ENCODE assay signal across 8 mouse cellular contexts in genomic region chr6:83774126-83774525, GRCm38 (mm10). TPM values are rescaled to one million over a fixed set of nuclear protein-coding genes. Genes with fewer than 3 reads are reported as not detected.
DNase-seq lines count a peak whose midpoint lies in the region; ATAC-seq and TF ChIP-seq lines count a peak whose summit lies in the region.

No protein-coding gene starts in this region.

- no peaks in the 10 kb centered on the region for H3K9me3 ChIP-seq in kidney, postnatal 0 days (replicated peaks; ENCODE audit: low read length)
- H3K9me3 ChIP-seq in embryonic facial prominence, embryonic 15.5 days (replicated peaks) = no peaks in the 10 kb centered on the region
- H3K9me3 ChIP-seq in limb, embryonic 12.5 days = no peaks in the 10 kb centered on the region
- no peaks in the 10 kb centered on the region for H3K9me3 ChIP-seq in neural tube, embryonic 14.5 days (ENCODE audit: control insufficient read depth, low read length)

- no peaks in the 10 kb centered on the region for H3K27me3 ChIP-seq in kidney, postnatal 0 days (ENCODE audit: insufficient read depth, low read length)
- H3K27me3 ChIP-seq in embryonic facial prominence, embryonic 15.5 days = no peaks in the 10 kb centered on the region
- H3K27me3 ChIP-seq in limb, embryonic 12.5 days = no peaks in the 10 kb centered on the region
- H3K27me3 ChIP-seq in neural tube, embryonic 14.5 days (ENCODE audit: control insufficient read depth, insufficient read depth, low read length) = no peaks in the 10 kb centered on the region

- H3K4me3 ChIP-seq in kidney, postnatal 0 days (replicated peaks; ENCODE audit: low read depth, low read length) = peak overlapping the region; percentile 74; the same call in 1 of the 2 replicates
- H3K4me3 ChIP-seq in embryonic facial prominence, embryonic 15.5 days (replicated peaks) = peak overlapping the region; percentile 94
- H3K4me3 ChIP-seq in limb, embryonic 12.5 days (replicated peaks) = peak overlapping the region; percentile 90
- H3K4me3 ChIP-seq in neural tube, embryonic 14.5 days (ENCODE audit: low read depth, low read length) = no peak overlapping the region

- no peak for ATAC-seq in kidney, postnatal 0 days (replicated peaks; ENCODE audit: low FRiP score, low read depth)
- no peak for ATAC-seq in embryonic facial prominence, embryonic 15.5 days (ENCODE audit: insufficient number of reproducible peaks, low FRiP score, low TSS enrichment, low read depth)
- no peak for ATAC-seq in limb, embryonic 12.5 days (ENCODE audit: insufficient number of reproducible peaks, insufficient read depth, low FRiP score, low TSS enrichment, low read depth)
- no peak for ATAC-seq in neural tube, embryonic 14.5 days (ENCODE audit: low read depth)

- H3K27ac ChIP-seq in kidney, postnatal 0 days = no peak overlapping the region
- H3K27ac ChIP-seq in embryonic facial prominence, embryonic 15.5 days (replicated peaks) = no peak overlapping the region
- H3K27ac ChIP-seq in limb, embryonic 12.5 days = no peak overlapping the region
- H3K27ac ChIP-seq in neural tube, embryonic 14.5 days (ENCODE audit: low read depth, low read length) = no peak overlapping the region

- 52% methylated on average over 9 of the region's 9 CpGs for WGBS in kidney, postnatal 0 days
- 42% methylated on average over 8 of the region's 9 CpGs for WGBS in embryonic facial prominence, embryonic 15.5 days
- WGBS in limb, embryonic 12.5 days = 55% methylated on average over 8 of the region's 9 CpGs
- WGBS in neural tube, embryonic 14.5 days = 54% methylated on average over 8 of the region's 9 CpGs

- TF ChIP-seq CTCF in kidney, postnatal 0 days (IDR thresholded peaks at IDR 0.05; ENCODE audit: low read depth) = no peak

- peaks cover 3% of the 10 kb centered on the region; the same call in 1 of the 2 replicates for H3K4me1 ChIP-seq in kidney, postnatal 0 days (replicated peaks; ENCODE audit: insufficient read depth, low read length)
- H3K4me1 ChIP-seq in embryonic facial prominence, embryonic 15.5 days = peaks cover 22% of the 10 kb centered on the region
- peaks cover 13% of the 10 kb centered on the region for H3K4me1 ChIP-seq in limb, embryonic 12.5 days (replicated peaks)
- peaks cover 13% of the 10 kb centered on the region; the same call in 1 of the 2 replicates for H3K4me1 ChIP-seq in neural tube, embryonic 14.5 days (ENCODE audit: control insufficient read depth, insufficient read depth, low read length)

- H3K36me3 ChIP-seq in kidney, postnatal 0 days (ENCODE audit: insufficient read depth, low read length) = peaks cover 20% of the 10 kb centered on the region
- peaks cover 39% of the 10 kb centered on the region for H3K36me3 ChIP-seq in embryonic facial prominence, embryonic 15.5 days
- H3K36me3 ChIP-seq in limb, embryonic 12.5 days = peaks cover 43% of the 10 kb centered on the region
- H3K36me3 ChIP-seq in neural tube, embryonic 14.5 days (ENCODE audit: control insufficient read depth, insufficient read depth, low read length) = peaks cover 4% of the 10 kb centered on the region; the same call in 1 of the 2 replicates

- DNase-seq in kidney, postnatal 0 days (ENCODE audit: low spot score) = no peak
- DNase-seq in kidney, postnatal 10 days = no peak
- no peak for DNase-seq in layer of hippocampus, adult 9-11 months
- no peak for DNase-seq in Muller cell, postnatal 12 days (ENCODE audit: inconsistent ontology term)
- no peak for DNase-seq in spleen, postnatal 4 days (ENCODE audit: low spot score in 2 of 2)

- no peak overlapping the region for H3K9ac ChIP-seq in kidney, postnatal 0 days (ENCODE audit: low read depth, low read length)
- no peak overlapping the region for H3K9ac ChIP-seq in embryonic facial prominence, embryonic 15.5 days
- H3K9ac ChIP-seq in limb, embryonic 12.5 days (replicated peaks) = peak overlapping the region; percentile 94; the same call in 1 of the 2 replicates
- H3K9ac ChIP-seq in neural tube, embryonic 14.5 days (replicated peaks; ENCODE audit: low read depth, low read length) = 0 out of 2 replicates have a peak overlapping the region, but pooled peaks have one; percentile 11

- H3K4me2 ChIP-seq in kidney, postnatal 0 days (ENCODE audit: low read length) = peak overlapping the region; percentile 63
- H3K4me2 ChIP-seq in embryonic facial prominence, embryonic 15.5 days (replicated peaks) = peak overlapping the region; percentile 76
- peak overlapping the region; percentile 89 for H3K4me2 ChIP-seq in limb, embryonic 12.5 days
- H3K4me2 ChIP-seq in neural tube, embryonic 14.5 days (ENCODE audit: low read depth, low read length) = peak overlapping the region; percentile 89

RNA-seq across cellular contexts. Expression of gene Tex261, which starts 1.5 kb away (rescaled TPM):
- polyA plus RNA-seq in kidney, postnatal 0 days (2015; fragmentation: Nextera tagmentation; extraction: Ambion mirVana) = 108 TPM in 2 replicates
- polyA plus RNA-seq in embryonic facial prominence, embryonic 15.5 days (2015; fragmentation: Nextera tagmentation; extraction: Ambion mirVana) = 88.5 and 92.0 TPM in 2 replicates
- 76.9 and 79.9 TPM in 2 replicates for polyA plus RNA-seq in limb, embryonic 12.5 days (2016; fragmentation: Nextera tagmentation; extraction: Ambion mirVana)
- polyA plus RNA-seq in neural tube, embryonic 14.5 days (2014; fragmentation: Nextera tagmentation; extraction: Ambion mirVana) = 44.8 and 54.2 TPM in 2 replicates

RNA-seq across cellular contexts. Expression of gene Ankrd53, which starts 11.7 kb away (rescaled TPM):
- polyA plus RNA-seq in kidney, postnatal 0 days (2015; fragmentation: Nextera tagmentation; extraction: Ambion mirVana) = 0.17 and 0.33 TPM in 2 replicates
- polyA plus RNA-seq in embryonic facial prominence, embryonic 15.5 days (2015; fragmentation: Nextera tagmentation; extraction: Ambion mirVana) = not detected in 2 replicates
- 0.23 and 0.25 TPM in 2 replicates for polyA plus RNA-seq in limb, embryonic 12.5 days (2016; fragmentation: Nextera tagmentation; extraction: Ambion mirVana)
- 0.24 and 0.27 TPM in 2 replicates for polyA plus RNA-seq in neural tube, embryonic 14.5 days (2014; fragmentation: Nextera tagmentation; extraction: Ambion mirVana)

RNA-seq across cellular contexts. Expression of gene Nagk, which starts 20.7 kb away (rescaled TPM):
- polyA plus RNA-seq in kidney, postnatal 0 days (2015; fragmentation: Nextera tagmentation; extraction: Ambion mirVana) = 56.8 and 60.0 TPM in 2 replicates
- polyA plus RNA-seq in embryonic facial prominence, embryonic 15.5 days (2015; fragmentation: Nextera tagmentation; extraction: Ambion mirVana) = 68.2 and 70.3 TPM in 2 replicates
- 35.3 and 36.8 TPM in 2 replicates for polyA plus RNA-seq in limb, embryonic 12.5 days (2016; fragmentation: Nextera tagmentation; extraction: Ambion mirVana)
- 99.0 and 112 TPM in 2 replicates for polyA plus RNA-seq in neural tube, embryonic 14.5 days (2014; fragmentation: Nextera tagmentation; extraction: Ambion mirVana)

RNA-seq across cellular contexts. Expression of gene Atp6v1b1, which starts 31.3 kb away (rescaled TPM):
- 14.2 and 17.0 TPM in 2 replicates for polyA plus RNA-seq in kidney, postnatal 0 days (2015; fragmentation: Nextera tagmentation; extraction: Ambion mirVana)
- 3.7 and 5.2 TPM in 2 replicates for polyA plus RNA-seq in embryonic facial prominence, embryonic 15.5 days (2015; fragmentation: Nextera tagmentation; extraction: Ambion mirVana)
- not detected in 2 replicates for polyA plus RNA-seq in limb, embryonic 12.5 days (2016; fragmentation: Nextera tagmentation; extraction: Ambion mirVana)
- polyA plus RNA-seq in neural tube, embryonic 14.5 days (2014; fragmentation: Nextera tagmentation; extraction: Ambion mirVana) = not detected in 2 replicates

RNA-seq across cellular contexts. Expression of gene Paip2b, which starts 57.4 kb away (rescaled TPM):
- 10.8 and 12.1 TPM in 2 replicates for polyA plus RNA-seq in kidney, postnatal 0 days (2015; fragmentation: Nextera tagmentation; extraction: Ambion mirVana)
- 19.9 and 20.4 TPM in 2 replicates for polyA plus RNA-seq in embryonic facial prominence, embryonic 15.5 days (2015; fragmentation: Nextera tagmentation; extraction: Ambion mirVana)
- 16.6 and 19.2 TPM in 2 replicates for polyA plus RNA-seq in limb, embryonic 12.5 days (2016; fragmentation: Nextera tagmentation; extraction: Ambion mirVana)
- 26.0 and 29.7 TPM in 2 replicates for polyA plus RNA-seq in neural tube, embryonic 14.5 days (2014; fragmentation: Nextera tagmentation; extraction: Ambion mirVana)

Comparison
In these comparisons a context has a peak if more than half of its experiments do, and no peak if none do; other contexts are left out.
1. H3K9ac ChIP-seq: peak in limb, embryonic 12.5 days (single experiment) and neural tube, embryonic 14.5 days (single experiment); none in kidney, postnatal 0 days (single experiment) and embryonic facial prominence, embryonic 15.5 days (single experiment).
2. Peak in every context shown above with its lines, with median percentiles within 50 percentile points of each other: H3K4me2 ChIP-seq.